Mouse (Mus musculus): ENCODE measurements around the gene Slc39a10.

- TF ChIP-seq CTCF (IDR thresholded peaks at IDR 0.05; ENCODE audit: low read depth) (no peak), EP300 (optimal IDR thresholded peaks at IDR 0.05) (no peak)
Observed at GRCm38 (mm10) chr1:46888324-46888723, 4.3 kb downstream of the Slc39a10 start.
